Mouse (Mus musculus): ENCODE results near the gene Dnal4.
"Not testable (repeated sequence)": the region's sequence is repeated elsewhere in the genome, so short reads cannot be mapped to it uniquely, and the experiment has no call there.

Gene Dnal4

DNA sequence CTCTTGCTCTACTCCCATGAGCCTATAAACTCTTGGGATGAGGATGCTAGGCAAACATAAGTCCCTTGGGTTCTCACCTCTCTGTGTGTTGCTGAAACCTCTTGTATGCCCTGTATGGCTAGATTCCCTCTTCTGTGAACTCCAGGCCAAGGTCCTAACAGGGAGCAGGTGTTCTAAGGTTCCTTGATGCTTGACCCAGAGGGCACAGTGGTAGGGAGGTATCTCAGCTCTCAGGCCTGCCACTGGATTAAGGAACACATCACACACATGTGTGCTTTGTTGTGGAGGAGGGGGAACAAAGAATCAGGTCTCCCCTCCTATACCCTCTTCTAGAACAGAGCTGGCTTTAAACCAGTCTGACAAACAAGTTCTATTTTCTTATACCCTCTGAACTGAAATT lies at the start of gene Dnal4:
Gene Dnal4, minus strand, starts transcription at position 101 of the 400 bp plus-strand sequence.
- DNase-seq (ENCODE audit: low read depth, low spot score): no peak

DNA sequence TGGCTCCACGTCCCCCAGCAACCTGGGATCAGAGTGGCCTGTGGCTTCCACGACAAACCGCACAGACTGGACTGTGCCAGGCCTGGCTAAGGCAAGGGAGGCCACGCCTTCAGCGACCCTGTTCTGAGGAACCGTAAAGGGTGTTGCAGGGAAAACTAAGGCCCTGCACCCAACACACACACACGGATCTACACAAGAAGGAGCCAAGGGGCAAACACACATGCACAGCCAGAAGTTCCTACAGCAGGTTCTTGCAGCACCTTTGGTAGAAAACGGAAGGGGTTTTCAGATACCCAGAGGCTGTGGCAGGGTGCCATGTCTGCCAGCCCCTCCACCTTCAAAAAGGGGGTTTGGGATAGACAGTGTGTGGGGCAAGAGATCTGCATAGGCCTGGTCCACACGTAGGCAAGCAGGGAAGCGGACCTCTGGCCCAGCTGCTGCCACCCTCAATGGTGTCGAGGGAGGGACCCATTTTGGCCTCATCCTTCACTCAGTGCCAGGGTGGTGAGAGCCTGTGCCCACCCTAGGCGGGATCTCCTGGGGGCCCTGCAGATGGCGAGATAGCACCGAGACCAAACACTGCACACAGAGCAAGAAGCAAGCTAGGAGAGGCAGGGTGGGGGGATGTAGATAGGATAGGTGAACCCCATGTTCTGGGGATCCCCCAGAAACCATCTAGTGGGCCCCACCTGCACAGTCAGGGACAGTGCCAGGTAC lies 49.6 kb upstream of the Dnal4 start:
- DNase-seq (ENCODE audit: low read depth, low spot score): no peak

DNA sequence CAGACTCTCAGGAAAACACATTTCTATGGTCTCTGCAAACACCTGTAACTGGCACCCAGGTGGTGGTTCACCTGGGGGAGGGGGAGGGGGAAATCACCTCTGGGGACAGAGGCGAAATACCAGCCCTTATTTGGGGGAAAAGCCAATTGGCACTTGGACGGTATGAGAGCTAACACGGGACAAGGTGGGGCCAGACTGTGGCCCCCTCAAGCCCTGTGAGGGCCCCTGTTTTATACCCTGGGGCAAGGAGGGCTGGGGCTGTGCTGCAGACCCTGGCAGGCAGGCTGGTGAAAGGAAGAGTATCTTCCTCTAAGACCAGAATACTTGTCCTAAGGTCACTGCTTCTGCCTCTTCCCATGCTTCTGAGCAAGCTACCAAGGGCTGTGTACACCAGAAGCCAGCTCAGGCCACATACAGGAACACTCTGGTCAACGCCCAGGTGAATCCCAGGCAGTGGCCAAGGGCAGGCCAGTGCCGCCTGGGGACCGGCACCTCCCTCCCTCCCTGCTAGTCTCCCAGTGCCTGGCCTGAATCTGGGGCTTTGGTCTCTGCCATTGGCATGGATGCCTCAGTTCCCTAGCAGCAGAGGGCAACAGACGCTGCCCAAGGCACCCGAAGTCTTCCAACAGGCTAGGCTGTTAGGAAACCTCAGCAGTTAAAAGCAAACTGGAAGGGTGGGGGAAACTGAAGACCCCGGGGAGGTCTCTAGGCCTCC lies 48.7 kb upstream of the Dnal4 start:
- DNase-seq (ENCODE audit: low read depth, low spot score): no peak

DNA sequence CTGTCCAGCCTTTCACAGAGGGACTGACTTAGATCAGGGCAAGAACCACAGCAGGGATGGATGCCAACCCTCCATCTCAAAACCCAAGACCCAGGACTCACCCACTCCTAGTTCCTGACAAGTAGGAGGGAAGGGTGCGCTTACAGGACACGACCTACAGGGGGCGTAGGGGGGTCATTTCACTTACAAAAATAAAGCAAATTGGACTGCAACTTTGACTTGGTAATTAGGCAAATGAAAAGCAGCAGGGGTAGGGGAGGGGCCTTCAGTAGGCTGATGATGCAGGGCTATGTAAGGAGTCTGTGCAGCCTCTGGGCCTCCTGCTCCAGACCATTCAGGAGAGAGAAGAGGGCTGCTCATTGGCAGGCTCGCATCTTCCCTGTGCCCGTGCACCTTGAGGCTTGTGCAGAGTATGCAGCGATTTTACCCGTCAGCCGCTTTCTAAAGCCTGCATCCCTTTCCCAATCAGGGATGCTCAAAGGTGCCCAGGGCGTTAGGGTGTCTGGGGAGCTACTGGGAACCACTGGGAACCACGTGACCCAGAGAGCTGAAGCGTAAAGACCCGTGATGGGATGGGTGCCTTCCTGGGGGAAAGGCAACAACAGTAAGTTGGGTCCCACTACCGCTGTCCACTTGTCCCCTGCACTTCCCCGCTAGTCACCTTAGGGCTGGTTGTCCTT lies 47.6 kb upstream of the Dnal4 start:
- peak; percentile 68 for DNase-seq (ENCODE audit: low read depth, low spot score)

DNA sequence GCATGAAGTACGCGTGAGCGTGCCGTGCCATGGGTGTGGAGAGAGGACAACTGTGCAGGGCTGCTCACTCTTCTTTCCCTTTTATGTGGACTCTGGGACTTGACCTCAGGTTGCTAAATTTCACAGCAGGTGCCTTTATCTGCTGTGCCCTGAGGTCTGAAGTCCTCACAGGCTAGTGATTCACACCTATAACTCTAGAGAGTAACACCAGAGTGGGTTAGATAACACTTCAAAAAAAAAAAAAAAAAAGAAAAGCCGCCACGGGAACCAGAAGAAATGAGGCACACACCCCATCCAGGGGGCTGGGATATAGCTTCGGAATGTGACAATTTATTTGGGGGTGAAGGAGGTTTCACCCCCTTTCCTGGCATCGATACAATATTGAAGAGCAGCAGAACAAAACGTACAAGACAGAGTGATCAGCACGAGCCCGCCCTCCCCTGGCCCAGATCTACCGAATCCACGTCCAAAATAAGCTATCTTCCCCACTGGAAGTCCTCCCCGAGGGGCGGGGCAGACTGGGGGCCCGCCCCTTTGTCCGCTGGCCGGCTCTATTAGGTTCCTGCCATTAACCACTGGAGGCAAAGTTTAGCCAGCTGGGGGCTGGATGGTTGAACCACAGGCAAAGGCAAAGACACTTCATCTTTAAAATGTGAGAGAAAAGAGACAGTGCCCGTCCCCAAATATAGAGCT lies 46.1 kb upstream of the Dnal4 start:
- DNase-seq (ENCODE audit: low read depth, low spot score): no peak

DNA sequence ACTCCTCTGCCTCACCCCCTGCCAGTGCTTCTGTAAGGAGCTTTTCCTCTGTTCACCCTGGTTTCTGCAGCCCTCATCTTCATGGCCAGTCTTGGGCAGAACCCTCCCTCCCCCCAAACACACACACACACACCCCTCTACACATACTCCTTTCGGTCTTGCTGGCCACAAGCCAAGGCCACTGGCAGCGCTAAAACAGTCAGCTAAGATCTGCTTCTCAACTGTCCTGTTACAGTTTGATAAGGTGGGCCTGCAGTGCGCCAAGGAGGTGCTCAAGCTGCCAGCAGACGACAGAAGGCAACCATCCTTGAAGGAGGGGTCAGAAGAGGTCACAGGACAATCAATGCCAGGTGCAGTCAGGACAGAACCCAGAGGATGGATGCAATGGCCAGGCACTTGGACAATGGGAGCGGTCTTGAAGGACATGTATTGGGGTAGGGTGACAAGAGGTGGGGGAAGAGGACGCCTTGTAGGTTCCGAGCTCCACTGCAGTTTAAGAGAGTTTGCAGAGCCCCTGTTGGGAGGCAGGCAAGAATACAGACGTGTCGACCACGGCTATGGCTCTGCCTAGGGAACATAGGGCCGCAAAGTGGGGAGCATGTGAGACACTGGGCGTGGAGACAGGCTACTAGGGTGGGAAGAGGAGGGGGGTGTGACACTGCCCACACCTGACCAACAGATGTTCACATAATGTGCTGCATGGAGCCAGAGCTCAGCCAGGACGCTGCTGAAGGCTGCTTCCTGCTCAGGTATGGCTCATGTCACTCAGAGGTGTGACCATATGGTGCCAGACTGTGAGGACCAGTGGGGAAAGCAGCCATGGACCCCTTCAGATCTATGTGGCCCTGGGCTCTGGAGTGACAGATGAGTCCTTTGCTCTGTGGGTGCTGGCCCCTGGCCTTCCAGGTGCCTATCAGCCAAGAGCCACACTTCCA lies 44.9 kb upstream of the Dnal4 start:
- DNase-seq (ENCODE audit: low read depth, low spot score): no peak

DNA sequence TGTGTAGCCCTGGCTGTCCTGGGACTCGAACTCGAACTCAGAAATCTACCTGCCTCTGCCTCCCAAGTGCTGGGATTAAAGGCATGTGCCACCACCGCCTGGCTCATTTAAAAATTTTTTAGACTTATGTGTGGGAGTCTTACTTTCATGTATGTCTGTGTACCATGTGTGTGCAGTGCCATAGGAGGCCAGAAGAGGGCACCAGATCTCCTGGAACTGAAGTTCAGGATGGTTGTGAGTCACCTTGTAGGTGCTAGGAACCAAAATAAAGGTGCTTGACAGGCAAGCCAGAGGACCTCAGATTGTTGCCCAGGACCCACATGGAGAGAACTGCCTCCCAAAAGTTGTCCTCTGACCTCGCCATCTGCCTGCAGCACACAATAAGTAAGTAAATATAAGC lies 40.7 kb upstream of the Dnal4 start:
- peak; percentile 46 for DNase-seq (ENCODE audit: low read depth, low spot score)

DNA sequence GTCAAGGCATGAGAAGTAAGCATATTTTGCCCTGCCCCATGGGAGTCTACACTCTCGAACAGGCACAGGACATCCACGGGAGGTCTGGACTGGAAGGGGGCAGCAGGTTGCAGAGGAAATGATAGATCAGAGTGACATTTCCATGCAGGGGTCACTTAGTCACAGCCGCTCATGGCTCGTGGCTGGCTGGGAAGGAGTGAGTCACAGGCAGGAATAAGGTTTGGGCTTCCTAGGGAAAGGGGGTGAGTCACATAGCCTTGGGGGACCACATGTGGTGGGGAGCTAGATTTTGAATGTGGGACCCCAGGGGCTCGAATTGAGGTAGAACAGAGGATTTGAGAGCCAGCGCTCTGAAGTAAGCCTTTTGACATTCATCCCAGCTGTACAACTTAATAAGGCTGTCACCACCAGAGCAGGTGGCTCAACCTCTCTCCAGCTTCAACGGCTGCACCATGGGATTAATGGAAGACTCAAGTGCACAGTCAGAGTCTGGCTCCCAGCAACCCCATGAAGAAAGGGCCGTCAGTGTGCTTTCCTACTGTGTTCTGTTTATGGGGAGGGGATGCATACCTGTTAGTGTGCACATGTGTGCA lies 36.1 kb upstream of the Dnal4 start:
- no peak for DNase-seq (ENCODE audit: low read depth, low spot score)

DNA sequence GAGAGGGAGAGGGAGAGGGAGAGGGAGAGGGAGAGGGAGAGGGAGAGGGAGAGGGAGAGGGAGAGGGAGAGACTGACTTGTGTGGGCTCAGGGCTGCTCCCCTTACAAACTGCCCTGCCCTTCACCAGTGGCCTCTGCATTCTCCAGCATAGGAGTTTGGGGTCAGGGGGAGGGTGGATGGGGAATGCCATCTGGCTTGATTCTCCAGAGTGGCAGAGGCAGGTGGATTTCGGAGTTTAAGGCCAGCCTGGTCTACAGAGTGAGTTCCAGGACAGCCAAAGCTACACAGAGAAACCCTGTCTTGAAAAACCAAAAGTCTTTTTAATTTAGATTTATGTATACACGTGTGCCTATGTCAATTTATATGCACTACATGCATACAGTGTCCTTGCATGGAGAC lies 35.2 kb upstream of the Dnal4 start:
- not testable (repeated sequence) for DNase-seq (ENCODE audit: low read depth, low spot score)

DNA sequence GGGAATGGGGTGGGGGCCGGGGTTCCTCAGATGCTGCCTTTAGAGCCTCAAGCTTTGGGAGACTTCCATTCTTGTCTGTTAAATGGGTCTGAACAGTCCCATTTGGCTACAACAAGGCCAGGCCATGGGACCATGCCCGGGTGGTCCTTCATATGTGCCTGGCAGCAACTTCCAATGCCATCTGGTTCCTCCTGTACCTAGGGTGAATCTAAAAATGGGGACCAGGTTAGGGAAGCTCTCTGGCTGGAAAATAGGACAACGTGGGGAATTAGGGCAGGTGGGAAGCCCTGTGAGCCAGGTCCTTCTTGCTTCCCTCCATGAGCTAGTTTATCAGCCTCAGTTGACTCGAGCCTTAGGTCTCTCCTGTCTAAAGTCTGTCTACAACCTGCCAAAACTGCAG lies 33.3 kb upstream of the Dnal4 start:
- no peak for DNase-seq (ENCODE audit: low read depth, low spot score)

DNA sequence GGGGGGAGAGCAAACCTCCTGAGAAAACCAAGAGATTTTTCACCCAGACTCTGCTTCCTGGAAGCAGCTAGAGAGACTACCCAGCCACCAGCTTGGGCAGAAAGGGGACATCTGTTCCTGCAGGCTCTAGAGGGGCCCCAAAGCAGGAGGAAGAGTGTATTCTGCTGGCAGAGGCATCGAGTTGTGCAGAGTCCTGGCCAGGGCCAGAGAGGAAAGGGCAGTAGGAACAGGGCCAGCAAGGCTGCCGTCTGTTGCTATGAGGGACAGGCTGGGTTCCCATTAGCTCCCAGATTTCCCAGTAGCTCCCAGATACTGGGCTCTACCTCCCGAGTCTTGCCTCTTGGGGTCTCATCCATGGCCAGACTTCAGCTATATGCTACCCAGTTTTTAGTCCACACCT lies 32.4 kb upstream of the Dnal4 start:
- no peak for DNase-seq (ENCODE audit: low read depth, low spot score)

DNA sequence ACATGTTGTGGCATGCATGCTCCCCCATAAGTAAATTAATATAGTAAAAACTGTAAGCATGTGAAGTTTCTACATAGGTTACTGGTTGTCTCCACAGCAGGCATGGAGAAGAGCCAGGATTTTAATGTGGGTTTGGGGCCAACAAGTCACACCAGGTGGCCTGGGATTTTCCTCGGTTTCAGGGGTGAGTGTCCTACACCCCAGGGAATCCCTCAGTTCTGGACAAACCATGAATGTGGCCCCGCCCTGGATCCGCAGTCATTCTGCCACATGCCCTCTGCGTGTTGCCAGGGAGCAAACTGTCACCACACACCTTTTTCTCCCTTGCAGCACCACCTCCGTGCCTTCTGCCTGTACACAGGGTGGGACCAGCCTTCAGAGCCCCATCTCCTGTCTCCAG lies 31.0 kb upstream of the Dnal4 start:
- DNase-seq (ENCODE audit: low read depth, low spot score): no peak

DNA sequence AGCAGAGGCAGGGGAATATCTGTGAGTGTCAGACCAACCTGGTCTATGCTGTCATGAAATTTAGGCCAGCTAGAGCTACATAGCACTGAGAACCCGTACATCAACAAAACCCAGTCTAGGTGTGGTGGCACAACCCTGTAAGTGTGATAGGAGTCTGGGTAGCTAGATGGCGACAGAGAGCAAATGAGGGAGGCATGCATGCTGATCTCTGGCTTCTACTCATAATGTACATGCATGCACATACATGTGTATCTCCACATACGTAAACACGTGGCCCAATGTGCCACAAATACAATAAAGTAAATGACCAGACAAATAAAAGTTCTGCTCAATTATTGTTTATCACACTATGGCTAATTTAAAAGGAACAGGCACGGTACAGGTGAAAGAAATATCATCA lies 30.5 kb upstream of the Dnal4 start:
- peak; percentile 80 for DNase-seq (ENCODE audit: low read depth, low spot score)

DNA sequence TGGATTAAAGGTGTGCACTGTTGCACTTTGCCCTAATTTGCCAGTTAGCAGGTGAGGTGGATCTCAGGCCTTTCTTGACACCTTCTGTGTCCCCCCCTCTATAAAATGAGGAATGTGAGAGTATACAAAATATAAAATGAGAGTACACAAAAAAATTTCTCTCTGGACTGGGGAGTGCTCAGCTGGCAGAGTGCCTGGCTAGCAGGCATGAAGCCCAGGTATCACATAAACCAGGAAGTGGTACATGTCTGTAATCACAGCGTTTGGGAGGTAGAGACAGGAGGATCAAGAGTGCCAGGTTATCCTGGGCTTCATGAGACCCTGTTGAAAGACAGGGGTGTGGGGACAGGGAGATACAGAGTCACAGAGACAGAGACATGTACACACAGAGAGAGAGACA lies 29.4 kb upstream of the Dnal4 start:
- DNase-seq (ENCODE audit: low read depth, low spot score): no peak

DNA sequence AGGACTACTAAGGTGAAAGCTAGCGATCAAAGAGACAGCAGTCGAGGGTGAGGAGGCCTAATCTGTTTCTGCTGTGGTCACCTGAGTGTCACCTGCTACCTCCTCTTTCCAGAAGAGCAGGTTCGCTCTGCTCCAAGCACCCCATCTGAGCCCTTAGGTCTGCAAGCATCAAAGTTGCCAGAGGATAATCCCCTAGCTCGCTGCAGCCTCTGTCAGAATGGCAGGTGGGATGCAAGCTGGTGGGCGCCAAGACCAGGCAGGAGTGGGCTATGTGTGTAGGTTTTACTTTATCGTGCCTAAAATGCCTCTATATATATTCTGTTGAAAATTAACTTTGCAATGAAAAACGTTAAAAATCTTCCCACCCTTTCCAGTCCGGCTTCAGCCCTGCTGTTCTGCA lies 27.6 kb upstream of the Dnal4 start:
- DNase-seq (ENCODE audit: low read depth, low spot score): no peak

DNA sequence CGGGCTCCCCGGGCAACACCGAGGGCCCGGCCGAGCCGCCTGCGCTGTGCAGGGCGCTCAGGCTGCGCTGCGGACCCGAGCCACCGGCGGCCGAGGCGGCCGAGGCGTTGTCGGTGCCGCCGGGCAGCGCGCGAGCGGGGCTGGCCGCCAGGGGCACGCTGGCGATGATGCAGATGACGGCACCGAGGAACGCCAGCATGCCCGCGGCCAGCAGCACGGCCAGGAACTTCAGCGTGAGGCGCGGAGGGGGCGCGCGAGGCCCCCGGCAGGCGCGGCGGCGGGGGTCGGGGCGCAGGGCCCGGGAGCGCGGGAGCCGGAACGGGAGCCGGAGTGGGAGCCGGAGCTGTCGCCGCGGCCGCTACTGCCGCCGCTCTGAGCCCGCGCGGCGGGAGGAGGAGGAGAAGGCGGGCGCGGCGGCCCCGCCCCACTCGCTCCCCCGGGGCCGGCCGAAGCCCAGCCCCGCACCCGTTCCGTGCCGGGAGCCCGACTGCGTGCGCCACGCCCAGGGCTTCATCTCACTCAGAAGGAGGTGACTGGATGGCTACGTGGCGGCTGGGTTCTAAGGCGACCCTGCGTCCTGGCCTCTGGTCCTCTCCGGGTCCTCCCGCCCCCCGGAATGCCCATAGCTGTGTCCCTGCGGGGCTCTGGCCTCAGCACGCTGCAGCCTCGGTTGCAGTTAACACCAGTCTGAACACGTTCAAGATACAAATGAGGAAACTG lies 26.9 kb upstream of the Dnal4 start, which contains the start of gene Nptxr:
Gene Nptxr, minus strand, starts transcription at position 415 of the 720 bp plus-strand sequence.
- peak; percentile 37 for DNase-seq (ENCODE audit: low read depth, low spot score)

DNA sequence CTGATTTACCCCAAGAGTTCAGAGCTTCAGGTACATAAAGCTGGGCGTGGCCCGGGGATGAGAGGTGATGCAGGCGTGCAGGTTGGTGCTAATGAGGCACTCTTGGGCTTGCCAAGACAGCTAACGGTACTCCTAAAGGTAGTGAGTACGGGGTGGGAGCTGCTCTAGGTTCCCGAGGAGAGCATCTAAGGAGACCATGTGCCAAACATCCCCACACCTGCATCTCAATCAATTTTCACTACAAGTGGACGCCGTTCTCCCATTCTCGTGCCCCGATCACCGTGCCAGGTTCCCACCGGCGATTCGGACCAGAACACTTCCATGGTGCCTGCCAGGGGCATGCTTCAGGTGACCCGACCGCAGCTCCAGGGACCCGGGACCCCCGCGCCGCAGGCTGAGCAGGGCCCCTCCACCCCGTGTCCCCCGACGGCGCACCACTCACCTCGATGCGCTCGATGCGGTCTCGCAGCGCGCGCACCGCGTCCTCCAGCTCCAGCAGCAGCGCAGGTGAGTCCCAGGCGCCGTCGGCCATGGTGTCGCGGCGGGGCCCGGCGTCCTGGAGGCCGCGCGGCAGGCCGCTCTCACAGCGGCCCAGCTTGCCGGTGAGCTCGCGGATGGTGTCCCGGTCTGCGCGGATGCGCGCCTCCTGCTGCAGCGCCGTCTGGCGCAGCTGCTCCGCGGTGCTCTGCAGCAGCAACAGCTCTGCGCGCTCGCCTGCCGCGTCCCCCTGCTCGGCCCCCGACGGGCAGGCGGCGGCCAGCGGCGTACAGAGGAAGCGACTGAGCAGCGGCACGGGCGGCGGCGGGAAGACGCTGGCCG lies 26.1 kb upstream of the Dnal4 start:
- peak; percentile 53 for DNase-seq (ENCODE audit: low read depth, low spot score)

DNA sequence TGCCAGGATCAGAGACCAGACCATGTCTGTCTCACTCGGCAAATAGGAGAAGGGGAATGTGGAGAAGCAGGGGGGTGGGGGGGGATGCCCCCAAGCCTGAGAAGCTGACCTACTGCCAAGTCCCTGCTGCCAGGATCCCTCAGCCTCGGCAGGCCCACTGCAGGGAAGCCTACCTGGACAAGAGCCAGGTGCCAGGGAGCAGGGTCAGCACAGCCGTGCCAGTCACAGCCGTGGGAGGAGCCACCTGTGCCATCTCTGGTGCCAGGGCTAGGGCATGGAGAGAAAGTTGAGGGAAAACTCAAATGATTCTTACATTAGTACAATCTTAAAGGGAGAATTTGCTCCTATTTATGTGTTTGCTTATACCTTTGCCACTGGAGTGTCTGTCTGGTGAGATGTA lies 24.7 kb upstream of the Dnal4 start:
- no peak for DNase-seq (ENCODE audit: low read depth, low spot score)

DNA sequence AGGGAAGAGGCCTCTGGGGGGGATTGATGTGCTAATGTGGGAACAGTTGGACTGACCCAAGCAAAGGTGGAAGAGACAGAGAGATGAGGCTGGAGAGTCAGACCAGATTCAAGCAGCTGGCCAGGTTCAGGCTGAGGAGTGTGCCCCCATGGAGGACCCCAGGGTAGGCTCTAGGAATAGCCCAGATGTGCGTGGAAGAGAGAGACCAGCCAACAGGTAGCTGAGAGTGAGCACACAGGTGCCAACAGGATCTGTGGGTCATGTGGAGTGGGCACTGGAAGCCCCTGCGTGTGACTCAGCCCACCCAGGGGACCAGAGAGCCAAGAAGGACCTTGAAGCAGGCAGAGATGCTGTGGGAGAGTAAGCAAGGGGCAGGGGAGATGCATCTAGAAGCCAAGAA lies 24.0 kb upstream of the Dnal4 start:
- DNase-seq (ENCODE audit: low read depth, low spot score): no peak

All from CD4-positive, CD25-positive, alpha-beta regulatory T cell, adult 2 months (primary cell).